Mouse (Mus musculus): ENCODE results near the gene Rrm2. TPM values are rescaled to one million over a fixed set of nuclear protein-coding genes. Genes with fewer than 3 reads are reported as not detected.

Rrm2 gene
- polyA plus RNA-seq, 1 experiment from 2014 or later: 37.5 TPM

- no peak overlapping the region for H3K4me2 ChIP-seq (ENCODE audit: low read length)
- peaks cover 13% of the 10 kb centered on the region for H3K4me1 ChIP-seq (ENCODE audit: control insufficient read depth, insufficient read depth, low read length)
- ATAC-seq: no peak
- H3K9ac ChIP-seq (ENCODE audit: low read depth, low read length): no peak overlapping the region
- peaks cover 16% of the 10 kb centered on the region for H3K27me3 ChIP-seq (ENCODE audit: control insufficient read depth, insufficient read depth, low read depth, low read length)
- no peak overlapping the region for H3K4me3 ChIP-seq (ENCODE audit: low read depth, low read length)
- 59% methylated on average over 8 of the region's 8 CpGs for WGBS
- no peaks in the 10 kb centered on the region for H3K9me3 ChIP-seq (replicated peaks; ENCODE audit: control insufficient read depth, low read length, poor library complexity, severe bottlenecking)
- H3K27ac ChIP-seq (ENCODE audit: low read length): no peak overlapping the region
- no peaks in the 10 kb centered on the region for H3K36me3 ChIP-seq (ENCODE audit: control insufficient read depth, insufficient read depth, low read length)
Observed at GRCm38 (mm10) chr12:24682563-24682962, 25.5 kb upstream of the Rrm2 start.

GRCm38 (mm10) chr12:24683461-24683860 is 24.6 kb upstream of the Rrm2 start:
- Histone ChIP-seq H3K27me3 (ENCODE audit: control insufficient read depth, insufficient read depth, low read depth, low read length) (peaks cover 16% of the 10 kb centered on the region), H3K4me3 (ENCODE audit: low read depth, low read length) (no peak overlapping the region), H3K36me3 (ENCODE audit: control insufficient read depth, insufficient read depth, low read length) (no peaks in the 10 kb centered on the region), H3K9me3 (replicated peaks; ENCODE audit: control insufficient read depth, low read length, poor library complexity, severe bottlenecking) (no peaks in the 10 kb centered on the region), H3K4me1 (ENCODE audit: control insufficient read depth, insufficient read depth, low read length) (peaks cover 13% of the 10 kb centered on the region), H3K27ac (ENCODE audit: low read length) (no peak overlapping the region), H3K4me2 (ENCODE audit: low read length) (no peak overlapping the region), H3K9ac (ENCODE audit: low read depth, low read length) (no peak overlapping the region)
- ATAC-seq: no peak
- WGBS: 77% methylated on average over 7 of the region's 7 CpGs

GRCm38 (mm10) chr12:24686038-24686695 is 21.9 kb upstream of the Rrm2 start:
- WGBS: 77% methylated on average over 6 of the region's 6 CpGs
- H3K27ac ChIP-seq (ENCODE audit: low read length): no peak overlapping the region
- no peak for ATAC-seq

GRCm38 (mm10) chr12:24686696-24687346 is 21.2 kb upstream of the Rrm2 start:
- Histone ChIP-seq H3K4me1 (ENCODE audit: control insufficient read depth, insufficient read depth, low read length) (no peaks in the 10 kb centered on the region), H3K9me3 (replicated peaks; ENCODE audit: control insufficient read depth, low read length, poor library complexity, severe bottlenecking) (no peaks in the 10 kb centered on the region), H3K36me3 (ENCODE audit: control insufficient read depth, insufficient read depth, low read length) (no peaks in the 10 kb centered on the region), H3K27ac (ENCODE audit: low read length) (no peak overlapping the region), H3K27me3 (ENCODE audit: control insufficient read depth, insufficient read depth, low read depth, low read length) (peaks cover 16% of the 10 kb centered on the region), H3K4me2 (ENCODE audit: low read length) (no peak overlapping the region), H3K4me3 (ENCODE audit: low read depth, low read length) (no peak overlapping the region), H3K9ac (ENCODE audit: low read depth, low read length) (no peak overlapping the region)
- no peak for ATAC-seq
- WGBS: 75% methylated on average over 11 of the region's 11 CpGs

More at GRCm38 (mm10) chr12:24686038-24686695, 21.9 kb upstream of the Rrm2 start:
- peaks cover 16% of the 10 kb centered on the region for H3K27me3 ChIP-seq (ENCODE audit: control insufficient read depth, insufficient read depth, low read depth, low read length)
- H3K4me3 ChIP-seq (ENCODE audit: low read depth, low read length): no peak overlapping the region
- H3K9ac ChIP-seq (ENCODE audit: low read depth, low read length): no peak overlapping the region
- H3K4me2 ChIP-seq (ENCODE audit: low read length): no peak overlapping the region
- peaks cover 6% of the 10 kb centered on the region; the same call in 1 of the 2 replicates for H3K4me1 ChIP-seq (ENCODE audit: control insufficient read depth, insufficient read depth, low read length)
- H3K36me3 ChIP-seq (ENCODE audit: control insufficient read depth, insufficient read depth, low read length): no peaks in the 10 kb centered on the region
- H3K9me3 ChIP-seq (replicated peaks; ENCODE audit: control insufficient read depth, low read length, poor library complexity, severe bottlenecking): no peaks in the 10 kb centered on the region

GRCm38 (mm10) chr12:24690351-24690750 is 17.7 kb upstream of the Rrm2 start:
- H3K9me3 ChIP-seq (replicated peaks; ENCODE audit: control insufficient read depth, low read length, poor library complexity, severe bottlenecking): no peaks in the 10 kb centered on the region
- no peak for ATAC-seq
- H3K27me3 ChIP-seq (ENCODE audit: control insufficient read depth, insufficient read depth, low read depth, low read length): no peaks in the 10 kb centered on the region
- no peak overlapping the region for H3K9ac ChIP-seq (ENCODE audit: low read depth, low read length)
- no peak overlapping the region for H3K27ac ChIP-seq (ENCODE audit: low read length)
- no peaks in the 10 kb centered on the region for H3K36me3 ChIP-seq (ENCODE audit: control insufficient read depth, insufficient read depth, low read length)
- no peaks in the 10 kb centered on the region for H3K4me1 ChIP-seq (ENCODE audit: control insufficient read depth, insufficient read depth, low read length)
- H3K4me3 ChIP-seq (ENCODE audit: low read depth, low read length): no peak overlapping the region
- WGBS: 91% methylated on average over 3 of the region's 3 CpGs
- H3K4me2 ChIP-seq (ENCODE audit: low read length): no peak overlapping the region

GRCm38 (mm10) chr12:24696500-24697483 is 11.2 kb upstream of the Rrm2 start:
- H3K27ac ChIP-seq (ENCODE audit: low read length): no peak overlapping the region
- H3K4me3 ChIP-seq (ENCODE audit: low read depth, low read length): no peak overlapping the region
- H3K4me1 ChIP-seq (ENCODE audit: control insufficient read depth, insufficient read depth, low read length): no peaks in the 10 kb centered on the region
- no peak overlapping the region for H3K9ac ChIP-seq (ENCODE audit: low read depth, low read length)
- no peaks in the 10 kb centered on the region for H3K27me3 ChIP-seq (ENCODE audit: control insufficient read depth, insufficient read depth, low read depth, low read length)
- H3K4me2 ChIP-seq (ENCODE audit: low read length): peak overlapping the region; percentile 42
- ATAC-seq: peak; percentile 94
- no peaks in the 10 kb centered on the region for H3K36me3 ChIP-seq (ENCODE audit: control insufficient read depth, insufficient read depth, low read length)
- WGBS: 42% methylated on average over 16 of the region's 16 CpGs
- no peaks in the 10 kb centered on the region for H3K9me3 ChIP-seq (replicated peaks; ENCODE audit: control insufficient read depth, low read length, poor library complexity, severe bottlenecking)

- Histone ChIP-seq H3K4me2 (ENCODE audit: low read length) (peak overlapping the region; percentile 42), H3K27ac (ENCODE audit: low read length) (no peak overlapping the region), H3K9me3 (replicated peaks; ENCODE audit: control insufficient read depth, low read length, poor library complexity, severe bottlenecking) (no peaks in the 10 kb centered on the region), H3K36me3 (ENCODE audit: control insufficient read depth, insufficient read depth, low read length) (no peaks in the 10 kb centered on the region), H3K4me3 (ENCODE audit: low read depth, low read length) (no peak overlapping the region), H3K9ac (ENCODE audit: low read depth, low read length) (no peak overlapping the region), H3K4me1 (ENCODE audit: control insufficient read depth, insufficient read depth, low read length) (no peaks in the 10 kb centered on the region), H3K27me3 (ENCODE audit: control insufficient read depth, insufficient read depth, low read depth, low read length) (no peaks in the 10 kb centered on the region)
- 65% methylated on average over 8 of the region's 8 CpGs for WGBS
- ATAC-seq: peak; percentile 64
Observed at GRCm38 (mm10) chr12:24697484-24698204, 10.4 kb upstream of the Rrm2 start.

GRCm38 (mm10) chr12:24698514-24698913 is 9.5 kb upstream of the Rrm2 start:
- H3K27ac ChIP-seq (ENCODE audit: low read length): no peak overlapping the region
- H3K4me2 ChIP-seq (ENCODE audit: low read length): no peak overlapping the region
- no peak overlapping the region for H3K9ac ChIP-seq (ENCODE audit: low read depth, low read length)
- no peaks in the 10 kb centered on the region for H3K4me1 ChIP-seq (ENCODE audit: control insufficient read depth, insufficient read depth, low read length)
- ATAC-seq: no peak
- WGBS: 64% methylated on average over 3 of the region's 3 CpGs
- H3K9me3 ChIP-seq (replicated peaks; ENCODE audit: control insufficient read depth, low read length, poor library complexity, severe bottlenecking): no peaks in the 10 kb centered on the region
- H3K4me3 ChIP-seq (ENCODE audit: low read depth, low read length): no peak overlapping the region
- no peaks in the 10 kb centered on the region for H3K36me3 ChIP-seq (ENCODE audit: control insufficient read depth, insufficient read depth, low read length)
- H3K27me3 ChIP-seq (ENCODE audit: control insufficient read depth, insufficient read depth, low read depth, low read length): no peaks in the 10 kb centered on the region
